Mouse (Mus musculus): ENCODE data around the gene Aff4.
A peak's percentile ranks its signal among the peaks of the same experiment; 100 is the strongest.
"Not testable (repeated sequence)": the region's sequence is repeated elsewhere in the genome, so short reads cannot be mapped to it uniquely, and the experiment has no call there.

Aff4 gene

DNA sequence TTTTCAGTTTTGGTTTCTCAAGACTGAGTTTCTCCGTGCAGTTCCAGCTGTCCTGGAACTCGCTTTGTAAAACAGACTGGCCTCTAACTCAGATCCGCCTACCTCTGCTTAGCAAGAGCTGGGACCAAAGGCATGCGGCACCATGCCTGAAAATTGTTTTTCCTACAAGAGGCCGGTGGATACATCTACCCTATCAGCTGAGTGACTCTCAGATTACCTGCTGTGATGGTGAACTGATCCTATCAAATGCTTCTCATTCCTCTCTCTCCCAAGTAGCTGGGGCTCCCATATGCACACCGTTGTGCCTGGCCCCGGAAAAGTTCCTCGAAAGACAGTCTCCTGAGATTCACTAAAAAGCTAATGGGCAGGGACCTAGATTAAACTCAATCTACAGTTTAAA is 12.9 kb upstream of the Aff4 start:
- DNase-seq (ENCODE audit: low spot score in 2 of 2): no peak

- not testable (repeated sequence) for DNase-seq (ENCODE audit: low spot score in 2 of 2)
These were observed 9.6 kb upstream of the Aff4 start for GRCm38 (mm10) chr11:53341019-53341418.

DNA sequence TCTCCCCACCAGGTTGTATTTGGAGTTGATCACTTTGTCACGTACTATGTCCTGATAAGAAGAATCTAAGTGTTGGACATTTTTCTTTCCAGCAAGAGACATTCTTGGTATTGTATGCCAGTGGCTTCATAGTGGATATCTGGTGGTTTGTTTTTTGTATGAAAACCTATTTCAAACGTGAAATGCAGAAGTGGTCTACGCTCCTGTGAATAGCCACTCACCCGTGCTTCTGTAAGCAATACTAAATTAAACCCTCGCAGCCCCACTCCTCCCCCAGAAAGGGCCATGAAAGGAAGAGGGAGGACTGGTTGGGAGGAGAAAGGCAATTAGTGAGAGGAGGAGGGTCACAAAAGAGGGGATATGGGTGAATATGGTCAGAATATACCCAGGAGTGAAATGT is 7.9 kb upstream of the Aff4 start:
- no peak for DNase-seq (ENCODE audit: low spot score in 2 of 2)

- DNase-seq (ENCODE audit: low spot score in 2 of 2): no peak
These were observed 5.3 kb upstream of the Aff4 start for GRCm38 (mm10) chr11:53345328-53345727.

GRCm38 (mm10) chr11:53345738-53346137 is 4.9 kb upstream of the Aff4 start:
- DNase-seq (ENCODE audit: low spot score in 2 of 2): no peak

GRCm38 (mm10) chr11:53351224-53351942 is 750 bp downstream of the Aff4 start:
- DNase-seq (ENCODE audit: low spot score in 2 of 2): peak; percentile 19 to 43

- no peak for DNase-seq (ENCODE audit: low spot score in 2 of 2)
These were observed 1.4 kb downstream of the Aff4 start for GRCm38 (mm10) chr11:53351943-53352590.

- no peak for DNase-seq (ENCODE audit: low spot score in 2 of 2)
These were observed 8.0 kb downstream of the Aff4 start for GRCm38 (mm10) chr11:53358504-53359155.

DNA sequence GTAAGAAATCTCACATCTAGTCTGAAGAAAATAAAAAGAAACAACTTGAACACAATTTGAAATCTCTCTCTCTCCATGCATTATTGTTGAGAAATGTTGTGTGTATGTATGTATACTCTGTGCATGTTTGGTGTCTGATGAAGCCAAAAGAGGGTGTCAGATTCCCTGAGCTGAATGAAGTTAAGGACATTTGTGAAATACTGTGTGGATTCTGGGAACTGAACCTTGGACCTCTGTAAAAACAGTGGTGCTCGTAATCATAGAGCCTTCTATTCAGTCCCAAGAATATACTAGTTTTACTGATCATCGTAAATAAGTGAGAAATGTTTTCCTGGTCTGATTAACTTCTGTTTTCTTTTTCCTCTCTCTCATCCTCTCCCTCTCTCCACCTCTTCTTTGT is 16.4 kb downstream of the Aff4 start:
- DNase-seq (ENCODE audit: low spot score in 2 of 2): no peak

GRCm38 (mm10) chr11:53378918-53379317 is 28.3 kb downstream of the Aff4 start:
- DNase-seq (ENCODE audit: low spot score in 2 of 2): no peak

GRCm38 (mm10) chr11:53383758-53384428 is 33.3 kb downstream of the Aff4 start:
- DNase-seq (ENCODE audit: low spot score in 2 of 2): no peak

DNA sequence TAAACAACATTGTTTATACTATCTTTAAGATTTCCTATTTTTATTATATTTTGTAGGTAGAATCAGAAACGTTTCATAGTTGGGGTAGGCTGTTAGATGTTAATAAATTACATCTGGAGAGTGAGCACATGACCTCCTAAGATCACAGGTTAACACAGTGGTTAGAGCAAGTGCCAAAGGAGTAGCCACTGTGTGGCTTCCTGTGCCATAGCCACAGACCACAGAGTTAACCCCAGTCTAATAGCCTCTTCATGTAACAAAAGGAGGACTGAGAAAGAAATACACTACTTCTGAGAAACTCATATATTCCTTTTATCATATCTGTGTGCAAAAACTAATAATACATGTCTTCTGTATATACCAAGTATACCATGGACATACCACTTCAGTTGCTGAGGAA is 43.2 kb downstream of the Aff4 start:
- DNase-seq (ENCODE audit: low spot score in 2 of 2): no peak

GRCm38 (mm10) chr11:53403638-53404037 is 53.0 kb downstream of the Aff4 start:
- DNase-seq (ENCODE audit: low spot score in 2 of 2): no peak

GRCm38 (mm10) chr11:53411738-53412137 is 61.1 kb downstream of the Aff4 start:
- no peak for DNase-seq (ENCODE audit: low spot score in 2 of 2)

GRCm38 (mm10) chr11:53413871-53414270 is 63.2 kb downstream of the Aff4 start:
- DNase-seq (ENCODE audit: low spot score in 2 of 2): no peak

DNA sequence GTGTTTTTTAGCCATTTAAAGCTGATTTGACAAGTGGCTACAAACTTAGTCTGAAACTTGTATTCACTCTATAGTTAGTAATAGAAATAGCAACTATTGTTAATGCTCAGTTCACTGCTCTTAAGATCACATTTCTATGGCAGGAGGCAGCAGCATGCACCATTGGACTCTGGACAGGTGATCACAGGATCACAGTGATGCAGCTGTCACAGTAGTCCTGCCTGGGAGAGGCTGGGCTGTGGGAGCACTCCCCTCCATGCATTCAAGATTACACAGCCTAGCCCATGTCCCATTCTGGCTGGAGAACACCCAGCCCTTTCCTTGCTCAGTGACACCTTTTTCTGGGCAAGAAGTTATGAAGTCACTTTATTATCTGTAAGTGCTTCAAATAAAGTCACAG is 67.4 kb downstream of the Aff4 start:
- no peak for DNase-seq (ENCODE audit: low spot score in 2 of 2)

DNA sequence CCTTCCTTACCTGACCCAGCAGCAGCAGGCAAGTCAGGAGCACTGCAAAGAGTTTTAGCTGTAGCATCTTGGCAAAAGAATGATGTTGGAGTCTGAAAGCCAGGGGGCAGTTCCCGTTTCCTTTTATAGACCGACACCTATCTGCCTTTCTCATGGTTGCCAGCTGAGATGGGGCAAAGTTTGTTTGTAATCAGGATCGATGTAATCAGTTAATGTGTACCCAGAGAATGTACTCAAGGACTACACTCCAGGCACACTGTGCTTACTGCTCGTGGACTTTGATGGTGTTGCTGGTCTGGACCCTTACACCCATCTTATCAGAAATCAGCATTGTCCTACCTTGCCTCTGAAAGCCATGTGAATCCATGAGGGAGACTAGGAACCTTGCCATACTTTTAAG is 72.4 kb downstream of the Aff4 start, which contains the start of gene Leap2:
TSS of gene Leap2 (minus strand) at position 135 of the 400 bp plus-strand sequence.
- DNase-seq (ENCODE audit: low spot score in 2 of 2): no peak

GRCm38 (mm10) chr11:53424826-53425225 is 74.2 kb downstream of the Aff4 start:
- DNase-seq (ENCODE audit: low spot score in 2 of 2): no peak

DNA sequence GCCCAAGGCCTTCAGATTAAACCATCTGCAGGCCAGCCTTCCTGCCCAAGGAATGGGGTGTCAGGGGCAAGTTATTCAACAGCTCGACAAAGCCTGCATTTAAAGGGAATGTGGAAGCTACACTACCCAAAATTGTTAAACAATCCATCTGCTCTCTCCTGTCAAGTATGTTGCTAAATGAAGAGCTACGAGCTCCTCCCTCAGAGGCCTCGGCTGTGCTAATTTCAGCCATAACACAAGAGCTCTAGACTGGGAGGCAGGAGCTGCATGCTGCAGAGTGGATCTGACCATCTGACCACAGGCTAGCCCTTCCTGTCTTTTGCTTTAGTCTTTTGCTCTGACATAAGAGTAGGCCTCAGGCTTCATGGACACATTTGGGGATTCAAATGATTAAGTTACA is 74.6 kb downstream of the Aff4 start:
- no peak for DNase-seq (ENCODE audit: low spot score in 2 of 2)

DNA sequence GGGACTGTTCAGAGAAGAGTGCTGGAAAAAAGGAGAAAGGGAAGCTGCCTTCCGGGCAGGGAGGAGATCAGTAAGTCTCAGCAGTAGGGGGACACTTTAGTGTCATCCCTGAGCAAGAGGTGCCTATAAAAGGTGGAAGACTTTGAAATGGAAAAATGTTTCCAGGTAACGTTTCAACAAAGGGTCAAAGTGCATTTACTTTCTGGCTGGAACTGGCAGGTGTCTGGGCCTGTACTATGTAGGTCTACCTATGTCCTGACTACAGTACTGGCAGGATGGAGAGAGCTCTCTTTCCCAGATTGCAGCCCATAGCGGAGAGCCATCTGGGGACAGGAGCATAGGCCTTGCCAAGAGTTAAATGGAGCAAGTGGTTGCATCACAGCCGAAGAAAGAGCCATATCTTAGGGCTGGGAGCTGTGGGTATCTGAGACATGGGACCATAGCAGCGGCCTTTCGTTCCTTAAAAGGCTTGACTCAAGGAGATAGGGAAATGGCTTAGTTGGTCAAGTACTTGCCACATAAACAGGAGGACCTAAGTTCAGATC is 75.2 kb downstream of the Aff4 start:
- DNase-seq (ENCODE audit: low spot score in 2 of 2): no peak

DNA sequence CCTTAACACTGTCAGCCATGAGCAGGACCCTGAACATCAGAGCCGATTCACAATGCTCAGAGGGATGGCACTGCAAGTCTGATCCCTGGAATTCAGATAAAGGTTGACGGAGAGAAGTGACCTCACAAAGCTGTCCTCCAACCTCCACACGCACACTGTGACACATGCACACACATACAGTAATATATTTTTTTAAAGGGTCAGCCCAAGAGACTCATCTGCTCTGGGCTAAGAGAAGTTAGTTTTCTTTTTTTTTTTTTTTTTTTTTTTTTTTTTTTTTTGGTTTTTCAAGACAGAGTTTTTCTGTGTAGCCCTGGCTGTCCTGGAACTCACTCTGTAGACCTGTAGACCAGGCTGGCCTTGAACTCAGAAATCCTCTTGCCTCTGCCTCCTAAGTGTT is 76.3 kb downstream of the Aff4 start:
- DNase-seq (ENCODE audit: low spot score in 2 of 2): not testable (repeated sequence)
